Mouse (Mus musculus) limb, embryonic 13.5 days (tissue): ENCODE results near the gene Tspan2. TPM values are rescaled to one million over a fixed set of nuclear protein-coding genes. Genes with fewer than 3 reads are reported as not detected.
A peak's percentile ranks its signal among the peaks of the same experiment; 100 is the strongest.

ENCODE experiments used
- ATAC-seq: fragments of 200-750 bp; cut with Nextera tagmentation; 2 replicates; pipeline ENCODE4 v1.8.0; 2017; ENCODE audit warnings: low read depth, moderate number of reproducible peaks, moderate TSS enrichment; ENCODE audit not compliant: low FRiP score
- H3K27ac ChIP-seq: fragments of 300-500 bp; sonication (generic); 2 replicates; pipeline ENCODE4 v1.5.1; 2015; ENCODE audit warnings: inconsistent platforms, mild to moderate bottlenecking, moderate library complexity
- H3K27me3 ChIP-seq: fragments of 300-500 bp; sonication (generic); 2 replicates; pipeline ENCODE4 v1.6.1; 2015; ENCODE audit warnings: mild to moderate bottlenecking, inconsistent platforms
- H3K36me3 ChIP-seq: fragments of 300-500 bp; sonication (generic); 2 replicates; pipeline ENCODE4 v1.6.1; 2015; ENCODE audit warnings: inconsistent platforms, mild to moderate bottlenecking, moderate library complexity
- H3K4me1 ChIP-seq: fragments of 300-500 bp; sonication (generic); 2 replicates; pipeline ENCODE4 v1.6.1; 2015; ENCODE audit warnings: inconsistent platforms
- H3K4me2 ChIP-seq: fragments of 300-500 bp; sonication (generic); replicated peaks from 2 replicates; pipeline ENCODE4 v1.6.1; 2015; ENCODE audit warnings: inconsistent platforms, mild to moderate bottlenecking, moderate library complexity
- H3K4me3 ChIP-seq: fragments of 300-500 bp; sonication (generic); 2 replicates; pipeline ENCODE4 v1.5.1; 2015; ENCODE audit warnings: moderate library complexity, mild to moderate bottlenecking, inconsistent platforms
- H3K9ac ChIP-seq: fragments of 300-500 bp; sonication (generic); 2 replicates; pipeline ENCODE4 v1.6.1; 2015; ENCODE audit warnings: mild to moderate bottlenecking, inconsistent platforms
- H3K9me3 ChIP-seq: fragments of 300-500 bp; sonication (generic); 2 replicates; pipeline ENCODE4 v1.6.1; 2016; ENCODE audit warnings: inconsistent platforms
- WGBS: fragments of 180-500 bp; shearing (Covaris S2); methylation state at CpG from one replicate; pipeline ENCODE4 v1.1.7; 2015; 5-methylcytosine and 5-hydroxymethylcytosine counted together
- polyA plus RNA-seq: library from polyadenylated mRNA; unstranded; fragments of >200 nt; fragmentation: Nextera tagmentation; extraction: Ambion mirVana; gene quantifications from 2 replicates; pipeline ENCODE4 v1.2.1, GENCODE M21; 2015

Tspan2 gene
- polyA plus RNA-seq: 4.4 and 5.1 TPM in 2 replicates

DNA sequence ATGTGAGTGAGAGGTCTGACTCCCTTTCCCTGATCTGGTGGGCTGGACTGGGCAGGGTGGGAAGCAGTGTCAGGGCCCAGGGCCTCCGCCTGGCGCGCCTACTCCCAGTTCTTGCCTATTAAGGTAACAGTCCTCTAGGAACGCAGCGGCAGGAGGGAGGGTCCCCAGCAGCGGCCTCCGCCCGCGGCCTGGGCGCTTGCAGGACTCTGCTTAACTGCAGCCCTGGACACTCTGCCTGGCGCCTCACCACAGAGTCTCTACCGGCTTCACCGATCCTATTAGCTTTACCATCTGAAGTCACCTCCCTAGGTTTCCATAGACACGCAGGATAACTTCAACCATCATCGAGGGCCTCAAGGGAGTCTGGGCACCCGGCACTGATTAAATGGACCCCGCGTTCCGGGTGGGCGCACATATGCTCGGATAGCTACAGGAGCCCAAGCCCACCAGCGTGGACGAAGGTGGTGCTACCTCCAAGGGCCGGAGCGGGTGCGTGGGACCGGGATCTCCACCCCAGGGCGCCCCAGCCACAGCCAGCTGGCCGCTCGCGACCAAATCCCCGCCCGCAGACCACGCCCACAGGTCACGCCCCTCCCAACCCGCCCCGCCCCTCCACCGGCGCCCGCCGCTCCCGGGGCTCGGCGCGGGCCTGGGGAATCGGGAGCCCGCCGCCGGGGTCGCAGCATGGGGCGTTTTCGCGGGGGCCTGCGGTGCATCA is at the start of gene Tspan2:
Gene Tspan2, plus strand, starts transcription at position 217 of the 718 bp plus-strand sequence.
- Histone ChIP-seq H3K9me3 (no peaks in the 10 kb centered on the region), H3K4me3 (peak within 1 kb of the TSS; percentile 75), H3K4me1 (peaks cover 24% of the 10 kb centered on the region), H3K36me3 (no peaks in the 10 kb centered on the region), H3K27ac (no peak within 1 kb of the TSS), H3K4me2 (peak within 1 kb of the TSS; percentile 89), H3K27me3 (no peaks in the 10 kb centered on the region), H3K9ac (peak within 1 kb of the TSS; percentile 73)
- WGBS: under 1% methylated on average over 54 of the region's 54 CpGs
- peak; percentile 71 for ATAC-seq

DNA sequence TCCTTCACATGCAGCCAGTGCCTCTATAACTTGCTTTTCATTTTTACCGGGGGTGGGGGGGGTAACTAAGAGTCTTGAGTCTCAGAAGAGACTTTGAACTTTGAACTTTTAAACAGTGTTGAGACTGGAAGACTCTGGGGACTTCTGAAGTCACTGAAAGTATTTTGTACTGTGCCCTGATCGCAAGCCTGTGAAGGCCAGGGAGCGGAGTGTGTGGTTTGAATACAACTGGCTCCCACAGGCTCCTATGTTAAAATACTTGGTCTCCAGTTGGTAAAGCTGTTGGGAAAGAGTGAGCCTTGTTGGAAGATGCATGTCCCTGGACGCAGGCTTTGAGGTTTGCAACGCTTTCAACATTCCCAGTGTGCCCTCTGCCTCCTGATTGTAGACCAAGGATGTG is 47.5 kb upstream of the Tspan2 start:
- peaks cover 24% of the 10 kb centered on the region for H3K4me1 ChIP-seq
- no peak overlapping the region for H3K9ac ChIP-seq
- H3K27me3 ChIP-seq: no peaks in the 10 kb centered on the region
- H3K9me3 ChIP-seq: no peaks in the 10 kb centered on the region
- no peak overlapping the region for H3K4me2 ChIP-seq
- ATAC-seq: no peak
- 84% methylated on average over 5 of the region's 5 CpGs for WGBS
- no peak overlapping the region for H3K27ac ChIP-seq
- H3K36me3 ChIP-seq: no peaks in the 10 kb centered on the region
- no peak overlapping the region for H3K4me3 ChIP-seq

DNA sequence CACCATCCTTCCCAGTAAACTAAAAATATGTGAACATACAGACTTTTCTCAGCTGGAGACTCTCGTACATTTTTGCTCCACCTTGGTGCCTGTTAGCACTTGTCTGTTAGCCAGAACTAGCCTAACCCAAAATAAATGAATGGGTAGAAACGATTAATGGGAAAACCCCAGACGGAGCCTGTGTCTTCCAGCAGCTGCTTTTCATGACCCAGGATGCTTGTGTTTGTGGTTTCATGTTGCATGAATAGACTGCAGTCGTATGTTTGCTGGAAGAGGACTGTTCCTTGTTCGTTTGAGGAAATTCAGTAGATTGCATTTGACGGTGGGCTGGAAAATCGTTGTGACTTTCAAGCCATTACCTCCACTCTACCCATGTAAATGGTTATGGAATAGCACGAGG is 46.5 kb upstream of the Tspan2 start:
- Histone ChIP-seq H3K27me3 (no peaks in the 10 kb centered on the region), H3K9ac (no peak overlapping the region), H3K9me3 (no peaks in the 10 kb centered on the region), H3K36me3 (no peaks in the 10 kb centered on the region), H3K4me1 (peaks cover 33% of the 10 kb centered on the region), H3K27ac (no peak overlapping the region), H3K4me3 (no peak overlapping the region), H3K4me2 (no peak overlapping the region)
- no peak for ATAC-seq
- WGBS: 26% methylated on average over 8 of the region's 8 CpGs

DNA sequence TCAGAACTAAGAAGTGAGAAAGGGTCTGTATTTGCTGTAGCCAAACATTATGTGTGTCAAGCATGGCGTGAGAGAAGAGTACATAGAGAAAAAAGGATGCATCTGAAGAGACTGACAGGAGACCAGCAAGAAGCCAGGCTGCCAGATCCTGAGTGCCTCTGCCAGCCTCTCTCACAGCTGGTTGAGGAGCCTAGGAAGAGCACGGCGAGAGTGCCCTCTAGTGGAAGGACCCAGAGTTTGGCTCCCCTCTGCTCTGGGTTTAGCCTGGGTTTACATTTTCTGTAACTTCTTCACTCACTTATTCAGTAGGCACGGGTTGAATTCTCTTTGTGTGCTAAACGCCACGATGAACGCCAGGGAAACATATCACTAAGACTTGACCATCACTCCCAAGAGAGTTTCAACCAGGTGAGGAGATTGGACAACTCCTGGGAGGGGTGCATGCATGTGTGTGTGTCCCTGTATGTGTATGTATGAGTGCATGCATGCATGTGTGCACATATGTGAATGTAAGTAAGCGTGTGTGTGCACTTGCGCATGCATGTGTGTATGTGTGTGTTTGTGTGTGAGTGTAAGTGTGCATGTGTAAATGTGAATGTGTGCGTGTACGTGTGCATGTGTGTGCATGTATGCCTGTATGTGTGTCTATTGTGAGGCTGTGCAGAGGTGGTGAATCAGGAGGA is 42.4 kb upstream of the Tspan2 start:
- WGBS: 42% methylated on average over 11 of the region's 11 CpGs
- H3K9me3 ChIP-seq: no peaks in the 10 kb centered on the region
- H3K9ac ChIP-seq: no peak overlapping the region
- no peak overlapping the region for H3K4me2 ChIP-seq
- no peaks in the 10 kb centered on the region for H3K27me3 ChIP-seq
- peak; percentile 83 for ATAC-seq
- no peak overlapping the region for H3K27ac ChIP-seq
- H3K4me1 ChIP-seq: peaks cover 41% of the 10 kb centered on the region
- no peaks in the 10 kb centered on the region for H3K36me3 ChIP-seq
- no peak overlapping the region for H3K4me3 ChIP-seq

DNA sequence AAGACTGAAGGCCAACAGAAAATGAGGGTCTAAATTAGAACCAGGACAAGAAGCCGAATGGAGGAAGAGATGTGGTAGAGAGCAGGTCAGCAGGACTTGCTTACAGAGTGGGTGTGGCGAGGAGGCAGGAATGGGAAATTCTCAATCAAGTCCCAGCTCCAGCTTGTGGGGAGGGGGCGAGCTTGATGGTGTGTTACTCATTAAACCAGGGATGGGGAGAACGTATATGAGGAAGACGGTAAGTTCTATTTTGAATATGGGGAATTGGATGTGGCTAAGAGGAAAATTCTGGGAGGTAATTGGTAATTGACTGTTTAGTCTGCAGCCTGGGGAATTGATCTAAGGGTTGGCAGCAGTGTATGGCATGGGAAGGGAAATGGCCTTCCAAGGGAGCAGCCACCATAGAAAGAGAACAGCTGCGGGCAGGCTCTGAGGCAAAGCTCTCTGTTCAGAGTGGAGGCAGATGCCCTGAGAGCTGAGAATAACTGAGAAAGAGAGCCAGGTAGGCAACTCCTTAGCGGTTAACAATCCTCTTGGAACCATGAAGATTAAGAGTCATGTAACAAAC is 41.5 kb upstream of the Tspan2 start:
- Histone ChIP-seq H3K36me3 (no peaks in the 10 kb centered on the region), H3K4me3 (no peak overlapping the region), H3K9ac (no peak overlapping the region), H3K4me2 (no peak overlapping the region), H3K9me3 (no peaks in the 10 kb centered on the region), H3K27ac (no peak overlapping the region), H3K27me3 (no peaks in the 10 kb centered on the region), H3K4me1 (peaks cover 42% of the 10 kb centered on the region)
- 48% methylated on average over 7 of the region's 7 CpGs for WGBS
- no peak for ATAC-seq

DNA sequence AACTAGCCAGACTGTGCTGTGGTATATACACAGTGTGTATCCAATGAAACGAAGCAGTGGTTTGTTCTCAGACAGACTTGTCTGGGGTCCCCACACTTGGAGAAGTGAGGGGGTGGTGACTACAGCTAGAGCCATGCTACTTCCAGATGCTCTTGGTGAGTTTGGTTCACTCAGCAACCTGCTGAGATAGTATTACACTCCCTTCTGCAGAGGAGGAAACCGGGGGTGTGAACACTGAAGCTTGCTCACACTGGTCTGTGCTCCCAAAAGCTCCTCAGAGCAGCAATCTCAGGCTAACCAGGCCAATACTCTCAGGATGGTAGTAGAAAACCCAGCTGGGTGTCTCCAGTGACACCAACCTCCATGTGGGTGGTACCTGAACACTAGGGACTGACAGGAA is 36.2 kb upstream of the Tspan2 start:
- Histone ChIP-seq H3K4me2 (no peak overlapping the region), H3K27me3 (no peaks in the 10 kb centered on the region), H3K36me3 (no peaks in the 10 kb centered on the region), H3K4me1 (peaks cover 42% of the 10 kb centered on the region), H3K27ac (no peak overlapping the region), H3K9me3 (no peaks in the 10 kb centered on the region), H3K9ac (no peak overlapping the region), H3K4me3 (no peak overlapping the region)
- 40% methylated on average over 2 of the region's 2 CpGs for WGBS
- ATAC-seq: 0 out of 2 replicates have a peak, but pooled peaks have one; percentile 30

DNA sequence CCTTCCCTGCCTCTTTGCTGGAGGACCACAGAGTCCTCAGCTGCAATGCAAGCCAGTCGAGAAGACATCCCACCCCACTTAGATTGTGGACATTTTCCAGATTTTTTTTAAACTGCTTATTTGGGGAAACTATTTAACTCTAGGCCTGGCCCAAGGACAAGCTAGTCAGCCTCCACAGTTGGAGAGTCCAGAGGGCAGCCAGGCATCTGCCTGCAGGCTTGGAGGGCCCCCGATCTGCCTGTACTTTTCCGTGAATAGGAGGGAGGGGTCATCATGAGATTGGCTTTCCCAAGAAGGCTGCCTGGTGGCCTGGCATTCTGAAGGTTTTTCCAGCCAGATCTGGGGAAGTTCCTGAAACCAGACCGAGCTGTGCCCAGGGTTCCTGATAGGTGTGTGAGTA is 33.0 kb upstream of the Tspan2 start:
- H3K4me2 ChIP-seq: no peak overlapping the region
- no peak overlapping the region for H3K27ac ChIP-seq
- H3K36me3 ChIP-seq: no peaks in the 10 kb centered on the region
- H3K27me3 ChIP-seq: no peaks in the 10 kb centered on the region
- 61% methylated on average over 4 of the region's 4 CpGs for WGBS
- H3K9me3 ChIP-seq: no peaks in the 10 kb centered on the region
- H3K9ac ChIP-seq: no peak overlapping the region
- H3K4me1 ChIP-seq: peaks cover 57% of the 10 kb centered on the region
- no peak for ATAC-seq
- no peak overlapping the region for H3K4me3 ChIP-seq

DNA sequence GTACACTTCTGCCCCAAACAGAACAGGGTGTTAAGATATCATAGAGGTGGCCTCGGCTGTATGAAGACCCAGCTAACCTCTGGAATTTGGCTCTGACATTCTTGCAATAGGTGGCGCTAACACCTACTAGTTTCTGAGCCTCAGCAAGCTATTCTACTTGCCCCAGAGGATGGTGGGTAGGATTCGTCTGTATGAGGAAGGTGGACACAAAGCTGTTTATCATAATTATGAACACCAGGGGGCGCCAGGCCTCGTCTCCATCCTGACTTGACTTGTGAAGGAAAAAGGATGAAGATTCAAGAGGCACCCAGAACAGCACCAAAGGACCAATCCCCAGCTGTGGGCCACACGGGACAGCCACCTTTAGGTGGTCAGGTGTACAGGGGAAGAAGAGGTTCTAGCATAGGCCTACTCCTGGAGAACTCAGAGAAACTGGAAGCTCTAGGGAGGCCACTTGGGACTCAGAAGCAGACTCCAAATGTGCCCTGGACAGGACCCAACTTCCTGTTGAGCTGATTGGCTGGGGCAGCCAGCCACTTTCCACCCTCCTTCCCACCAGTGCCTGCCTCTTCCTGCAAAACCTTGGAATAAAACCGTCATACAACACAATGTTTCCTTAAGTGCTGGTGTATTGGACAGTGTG is 32.3 kb upstream of the Tspan2 start:
- Histone ChIP-seq H3K4me1 (peaks cover 50% of the 10 kb centered on the region), H3K27ac (no peak overlapping the region), H3K9me3 (no peaks in the 10 kb centered on the region), H3K4me3 (no peak overlapping the region), H3K36me3 (no peaks in the 10 kb centered on the region), H3K4me2 (no peak overlapping the region), H3K9ac (no peak overlapping the region), H3K27me3 (no peaks in the 10 kb centered on the region)
- 53% methylated on average over 7 of the region's 7 CpGs for WGBS
- no peak for ATAC-seq

DNA sequence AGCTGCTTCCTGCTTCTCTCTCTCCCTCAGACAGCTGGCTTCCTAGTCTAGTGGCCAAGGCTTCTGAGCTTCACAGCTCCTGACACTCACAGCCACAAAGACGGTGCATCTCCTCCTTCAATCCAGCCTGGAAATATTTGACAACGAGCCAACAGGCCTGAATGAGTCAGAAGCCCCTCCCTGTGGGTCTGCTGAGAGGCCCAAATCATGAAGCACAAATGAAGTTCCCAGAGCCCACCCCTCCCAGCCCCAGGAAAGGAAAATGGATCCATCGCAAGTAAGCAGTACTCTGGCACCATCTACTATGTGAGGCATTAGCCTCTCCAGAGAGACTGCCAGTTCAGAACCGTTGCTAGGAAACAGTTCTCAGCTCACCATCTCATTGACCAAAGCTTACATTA is 30.3 kb upstream of the Tspan2 start:
- WGBS: 44% methylated on average over 4 of the region's 4 CpGs
- Histone ChIP-seq H3K27me3 (no peaks in the 10 kb centered on the region), H3K9me3 (no peaks in the 10 kb centered on the region), H3K4me3 (no peak overlapping the region), H3K4me1 (peaks cover 37% of the 10 kb centered on the region), H3K9ac (no peak overlapping the region), H3K27ac (no peak overlapping the region), H3K4me2 (no peak overlapping the region), H3K36me3 (no peaks in the 10 kb centered on the region)
- peak; percentile 40; the same call in 1 of the 2 replicates for ATAC-seq

DNA sequence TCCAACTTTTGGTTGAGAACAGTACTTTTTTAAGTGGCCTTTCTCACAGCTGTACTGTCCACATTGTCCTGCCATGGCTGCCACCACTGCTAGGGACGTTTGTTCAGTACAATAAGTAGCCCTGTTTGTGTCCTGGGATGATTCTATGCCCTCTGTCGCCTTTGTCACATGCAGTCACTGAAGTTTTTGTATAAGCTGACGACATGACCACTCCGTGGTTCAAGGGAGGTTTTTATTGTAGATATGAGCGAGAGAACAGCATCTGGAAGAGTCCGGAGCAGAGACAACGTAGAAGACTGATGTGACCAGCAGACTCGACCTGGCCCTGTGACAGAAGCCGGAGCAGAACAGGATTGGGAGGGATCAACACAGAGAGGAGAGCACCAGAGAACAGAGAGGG is 25.7 kb upstream of the Tspan2 start:
- WGBS: 78% methylated on average over 9 of the region's 9 CpGs
- Histone ChIP-seq H3K4me2 (no peak overlapping the region), H3K36me3 (no peaks in the 10 kb centered on the region), H3K27me3 (no peaks in the 10 kb centered on the region), H3K27ac (no peak overlapping the region), H3K9ac (no peak overlapping the region), H3K9me3 (no peaks in the 10 kb centered on the region), H3K4me1 (peaks cover 17% of the 10 kb centered on the region), H3K4me3 (no peak overlapping the region)
- no peak for ATAC-seq

DNA sequence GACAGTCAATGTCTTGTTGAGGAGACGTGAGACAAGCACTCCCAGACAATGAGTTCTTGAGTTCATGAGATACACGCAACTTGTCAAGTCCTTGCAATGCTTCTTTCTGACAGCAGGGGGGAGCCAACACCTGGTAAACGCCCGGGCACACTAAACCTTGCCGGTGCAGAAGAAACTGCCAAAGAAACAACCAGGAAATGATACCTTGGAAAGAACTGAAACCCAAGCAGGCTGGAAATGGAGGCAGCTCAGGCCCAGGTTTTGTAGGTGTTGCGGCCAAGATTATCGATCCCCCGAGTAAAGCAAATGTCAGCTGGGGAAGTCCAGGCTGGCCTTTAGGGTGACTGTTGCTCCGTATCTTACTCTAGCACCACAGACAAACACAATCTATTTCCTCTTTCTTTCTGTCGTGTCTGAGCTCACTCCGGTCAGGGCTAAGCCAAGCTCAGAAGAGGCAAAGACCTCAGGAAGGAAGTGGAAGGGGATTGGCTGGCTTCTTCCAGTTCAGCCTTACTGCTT is 19.2 kb upstream of the Tspan2 start:
- peak overlapping the region; percentile 43 for H3K4me2 ChIP-seq
- no peak overlapping the region for H3K9ac ChIP-seq
- no peak overlapping the region; the same call in 1 of the 2 replicates for H3K4me3 ChIP-seq
- H3K9me3 ChIP-seq: no peaks in the 10 kb centered on the region
- H3K4me1 ChIP-seq: no peaks in the 10 kb centered on the region
- no peak overlapping the region for H3K27ac ChIP-seq
- peak; percentile 64; the same call in 1 of the 2 replicates for ATAC-seq
- no peaks in the 10 kb centered on the region for H3K36me3 ChIP-seq
- WGBS: 30% methylated on average over 11 of the region's 11 CpGs
- H3K27me3 ChIP-seq: no peaks in the 10 kb centered on the region

DNA sequence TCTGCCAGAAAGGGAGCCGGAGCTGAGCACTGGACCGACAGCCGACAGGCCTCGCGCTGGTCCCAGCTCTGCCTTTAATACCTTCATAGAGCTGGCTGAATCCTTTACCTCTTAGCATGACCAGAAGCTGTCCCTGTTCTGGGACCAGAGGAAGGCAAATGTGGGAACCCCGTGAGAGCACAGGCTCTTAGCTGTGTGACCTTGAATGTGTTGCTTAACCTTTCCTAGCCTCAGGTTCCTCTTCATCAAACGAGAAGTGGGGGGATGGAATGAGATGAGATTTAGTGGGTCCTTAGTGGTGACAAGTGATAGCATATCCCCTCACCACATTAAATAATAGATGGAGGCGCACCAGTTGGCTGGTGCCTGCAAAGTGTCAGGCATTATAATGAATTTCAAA is 18.5 kb upstream of the Tspan2 start:
- WGBS: 91% methylated on average over 8 of the region's 8 CpGs

More for the DNA sequence above, 18.5 kb upstream of the Tspan2 start:
- Histone ChIP-seq H3K9ac (no peak overlapping the region), H3K9me3 (no peaks in the 10 kb centered on the region), H3K4me3 (no peak overlapping the region), H3K4me2 (no peak overlapping the region), H3K27ac (no peak overlapping the region), H3K27me3 (no peaks in the 10 kb centered on the region), H3K4me1 (no peaks in the 10 kb centered on the region), H3K36me3 (no peaks in the 10 kb centered on the region)
- ATAC-seq: no peak
